Mouse (Mus musculus): ENCODE measurements around the gene Stxbp5.
"Not testable (repeated sequence)": the region's sequence is repeated elsewhere in the genome, so short reads cannot be mapped to it uniquely, and the experiment has no call there.

Stxbp5 gene

DNA sequence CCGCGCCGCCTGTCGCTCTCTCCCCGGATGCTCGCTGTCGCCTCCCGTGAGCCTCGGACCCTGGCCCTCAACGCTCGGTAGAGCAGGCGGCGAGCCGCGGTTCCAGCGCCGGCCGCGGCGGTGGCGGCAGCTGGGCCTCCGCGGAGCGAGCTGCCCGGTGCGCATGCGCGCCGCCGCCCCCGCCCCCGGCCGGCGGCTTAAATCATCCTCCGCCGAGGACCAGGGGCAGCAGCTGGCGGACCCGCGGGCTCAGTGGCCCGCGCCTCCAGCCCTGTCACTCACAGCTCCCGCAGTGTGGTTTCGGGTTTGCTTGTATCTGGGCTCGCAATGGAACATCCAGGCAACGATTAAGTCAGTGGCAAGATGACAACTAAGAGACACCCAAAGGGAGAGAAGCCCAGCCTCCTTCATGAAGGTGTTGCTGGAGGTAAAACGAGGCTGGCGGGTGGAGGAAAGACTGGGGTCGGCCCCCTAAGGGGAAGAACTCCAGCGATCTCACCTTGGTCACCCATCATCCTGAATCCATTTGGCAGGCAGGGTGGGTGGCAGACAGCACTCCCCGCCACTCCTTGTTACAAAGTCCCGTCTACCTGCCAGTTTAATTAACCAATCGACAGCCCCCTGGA is at the start of gene Stxbp5:
TSS of gene Stxbp5 (minus strand) at position 9 of the 626 bp plus-strand sequence.
- peak; percentile 80 for DNase-seq (ENCODE audit: low spot score)

GRCm38 (mm10) chr10:9912395-9912794 is 11.5 kb upstream of the Stxbp5 start:
- no peak for DNase-seq (ENCODE audit: low spot score)

- peak; percentile 41 for DNase-seq (ENCODE audit: low spot score)
These were observed 7.1 kb upstream of the Stxbp5 start for GRCm38 (mm10) chr10:9907919-9908502.

- DNase-seq (ENCODE audit: low spot score) = no peak
These were observed 6.6 kb upstream of the Stxbp5 start for GRCm38 (mm10) chr10:9907519-9907918.

DNA sequence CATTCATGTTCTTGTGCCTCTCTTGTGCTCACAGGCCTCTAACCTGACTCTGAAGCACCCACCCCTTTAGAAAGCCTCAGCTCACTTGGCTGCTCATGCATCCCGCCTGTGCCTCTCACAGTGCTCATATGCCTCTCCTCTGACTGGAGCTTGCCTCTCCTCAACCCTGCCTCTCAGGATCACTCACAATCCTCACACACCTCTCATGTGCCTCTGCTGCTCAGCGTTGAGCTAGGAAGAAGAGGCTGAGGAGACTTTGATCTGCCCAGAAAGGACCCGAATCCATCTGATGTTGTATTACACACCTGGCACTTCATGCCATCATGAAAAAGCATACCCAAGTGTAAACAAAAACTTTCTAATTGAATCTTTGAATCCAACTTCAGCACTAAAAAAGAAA is 5.3 kb upstream of the Stxbp5 start:
- DNase-seq (ENCODE audit: low spot score) = no peak

DNA sequence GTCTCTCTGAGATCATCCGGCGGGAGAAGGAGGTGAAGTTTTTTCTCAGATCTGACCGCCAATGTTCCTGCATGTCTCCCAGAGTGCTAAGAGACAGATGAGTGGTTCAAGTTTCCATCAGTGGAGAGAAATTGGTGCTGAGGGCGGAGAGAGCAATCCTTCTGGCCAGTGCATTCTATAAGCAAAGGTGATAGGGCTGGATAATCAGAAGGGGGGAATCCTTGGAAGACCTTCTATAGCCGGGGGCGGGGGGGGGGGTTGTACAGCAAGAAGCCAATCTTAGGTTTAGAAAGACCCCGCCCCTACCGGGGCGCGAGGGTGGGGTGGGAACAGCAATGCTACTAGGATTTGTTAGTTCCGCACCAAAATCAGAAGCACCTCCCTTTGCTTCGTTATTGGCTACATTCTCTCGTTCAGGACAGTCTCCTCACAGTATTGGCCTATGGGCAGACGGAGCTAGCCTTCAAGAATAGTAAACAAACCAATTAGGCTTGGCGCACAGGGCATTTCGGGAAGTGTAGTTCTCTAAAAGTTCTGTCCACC is 889 bp upstream of the Stxbp5 start:
- DNase-seq (ENCODE audit: low spot score) = peak; percentile 96

DNA sequence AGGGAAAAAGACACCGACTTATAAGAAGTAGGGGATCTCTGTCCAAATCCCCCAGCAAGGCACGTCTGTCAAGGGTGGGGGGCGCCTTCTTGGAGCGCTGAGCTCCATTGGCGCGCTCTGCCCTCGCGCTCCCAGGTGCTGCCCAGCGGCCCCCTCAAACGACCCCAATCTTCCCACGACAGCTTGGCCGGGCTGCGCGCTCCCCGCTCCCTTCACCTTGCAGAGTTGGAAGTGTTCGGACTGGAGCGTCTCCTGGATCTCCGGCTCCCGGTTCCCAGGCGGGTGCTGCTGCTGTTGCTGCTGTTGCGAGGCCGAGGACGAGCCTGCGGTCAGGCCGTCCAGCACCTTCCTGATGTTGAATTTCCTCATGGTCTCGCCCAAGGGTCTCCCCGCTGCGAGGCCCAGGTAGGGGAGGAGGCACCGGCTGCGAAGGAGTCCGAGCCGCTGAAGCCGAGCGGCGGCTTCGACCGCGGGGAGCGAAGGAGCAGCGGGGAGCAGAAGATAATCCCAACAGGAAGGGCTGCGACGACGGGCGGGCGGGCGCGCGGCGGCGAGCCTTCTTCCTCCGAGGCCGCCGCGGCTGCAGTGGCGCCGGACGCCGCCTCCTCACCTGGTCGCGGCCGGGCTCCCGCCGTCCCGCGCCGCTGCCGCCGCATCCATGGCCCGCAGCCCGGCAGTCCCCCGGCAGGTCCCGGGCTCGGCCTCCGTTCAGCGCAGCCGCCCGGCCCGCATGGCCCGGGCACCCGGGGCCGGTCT is 386 bp downstream of the Stxbp5 start:
- peak; percentile 26 for DNase-seq (ENCODE audit: low spot score)

GRCm38 (mm10) chr10:9899816-9900215 is 1.1 kb downstream of the Stxbp5 start:
- DNase-seq (ENCODE audit: low spot score) = peak; percentile 5

DNA sequence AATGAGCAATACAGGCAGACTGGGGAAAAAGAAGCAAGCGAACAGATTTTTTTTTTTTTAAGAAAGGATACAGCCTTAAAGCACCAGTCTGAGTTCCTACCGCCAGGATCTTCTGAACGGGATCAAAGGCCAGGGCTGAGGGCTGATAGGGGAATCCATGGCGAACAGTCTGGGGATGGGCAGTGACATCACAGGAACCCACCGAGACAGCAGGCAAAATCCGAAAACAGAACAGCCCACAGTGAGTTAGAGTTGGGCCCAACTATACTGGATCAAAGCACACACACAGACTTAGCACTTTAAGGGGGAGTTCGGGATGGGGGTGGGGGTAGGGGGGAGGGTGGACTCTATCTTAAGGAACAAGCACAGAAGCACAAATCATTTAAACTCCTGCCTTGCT is 1.8 kb downstream of the Stxbp5 start:
- DNase-seq (ENCODE audit: low spot score) = no peak

DNA sequence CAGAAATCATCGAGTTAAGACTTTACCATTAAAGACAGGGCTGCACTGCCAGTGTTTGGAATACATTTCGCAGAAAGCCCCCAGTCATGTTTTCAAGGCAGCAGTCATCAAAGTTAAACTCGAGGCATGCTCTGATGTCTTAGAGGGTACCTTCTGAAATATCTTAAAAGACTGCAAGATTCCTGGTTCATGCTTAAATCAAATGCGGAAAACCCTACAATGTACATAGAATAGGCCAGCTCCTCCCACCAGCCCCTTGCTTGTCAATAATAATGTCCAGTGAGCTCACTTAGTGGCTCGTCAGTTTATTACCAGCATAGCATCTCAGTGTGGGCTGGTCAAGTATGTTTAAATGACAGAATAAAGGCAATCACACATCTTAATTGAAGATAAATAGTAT is 3.0 kb downstream of the Stxbp5 start:
- no peak for DNase-seq (ENCODE audit: low spot score)

DNA sequence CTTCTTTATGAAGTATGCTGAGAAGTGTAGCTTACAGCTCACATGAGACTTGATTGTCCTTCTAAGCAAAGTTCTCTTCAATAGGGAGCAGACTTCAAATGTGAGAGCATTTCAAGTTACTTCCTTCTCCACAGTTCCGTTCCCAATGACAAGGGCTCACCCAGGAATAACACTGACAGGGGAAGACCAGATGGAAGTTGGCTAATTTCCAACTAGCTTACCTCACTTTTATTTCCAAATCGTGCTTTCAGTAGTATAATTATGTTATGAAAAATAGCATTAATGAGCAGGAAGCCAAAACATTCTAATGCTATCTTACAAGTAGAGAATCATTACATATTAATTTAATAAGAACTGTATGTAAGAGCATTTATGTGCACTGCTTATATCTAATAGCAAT is 7.3 kb downstream of the Stxbp5 start:
- DNase-seq (ENCODE audit: low spot score) = no peak

DNA sequence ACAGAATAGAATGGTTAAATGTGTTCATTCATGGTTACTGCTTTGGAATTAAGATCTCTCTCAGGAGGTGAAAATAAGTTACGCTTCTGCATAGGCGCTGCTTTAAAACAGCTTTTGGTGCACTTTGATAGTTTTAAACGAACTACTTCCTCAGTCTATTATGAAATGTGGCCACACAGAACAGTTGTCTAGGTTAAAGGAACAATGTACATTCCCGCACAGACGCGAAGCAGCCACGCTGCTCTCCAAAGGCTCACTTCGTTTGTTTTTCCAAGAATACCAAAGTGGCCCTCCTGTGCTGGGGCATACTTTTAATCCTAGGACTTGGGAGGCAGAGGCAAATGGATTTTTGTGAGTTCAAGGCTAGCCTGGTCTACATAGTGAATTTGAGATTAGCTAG is 11.2 kb downstream of the Stxbp5 start:
- DNase-seq (ENCODE audit: low spot score) = no peak

- DNase-seq (ENCODE audit: low spot score) = no peak
These were observed 12.2 kb downstream of the Stxbp5 start for GRCm38 (mm10) chr10:9888655-9889054.

GRCm38 (mm10) chr10:9881781-9882320 is 19.0 kb downstream of the Stxbp5 start:
- DNase-seq (ENCODE audit: low spot score) = not testable (repeated sequence)

GRCm38 (mm10) chr10:9880070-9880728 is 20.7 kb downstream of the Stxbp5 start:
- DNase-seq (ENCODE audit: low spot score) = no peak

GRCm38 (mm10) chr10:9878821-9879489 is 21.9 kb downstream of the Stxbp5 start:
- DNase-seq (ENCODE audit: low spot score) = no peak

DNA sequence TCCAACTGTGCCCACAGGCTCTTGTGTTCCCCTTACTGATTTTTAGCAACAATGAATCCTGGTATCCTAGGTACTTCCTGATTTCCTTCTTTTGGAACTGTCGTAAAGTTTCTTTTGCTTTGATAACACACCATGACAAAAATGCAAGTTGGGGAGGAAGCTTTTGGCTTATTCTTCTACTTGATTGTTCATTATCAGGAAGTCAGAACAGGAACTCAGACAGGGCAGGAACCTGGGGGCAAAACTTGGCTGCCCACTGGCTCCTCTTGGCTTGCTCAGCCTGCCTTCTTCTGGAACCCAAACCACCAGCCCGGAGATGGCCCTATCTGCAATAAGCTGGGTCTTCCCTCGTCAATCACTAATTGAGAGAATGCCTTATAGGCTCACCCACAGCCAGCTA is 25.0 kb downstream of the Stxbp5 start:
- DNase-seq (ENCODE audit: low spot score) = no peak

DNA sequence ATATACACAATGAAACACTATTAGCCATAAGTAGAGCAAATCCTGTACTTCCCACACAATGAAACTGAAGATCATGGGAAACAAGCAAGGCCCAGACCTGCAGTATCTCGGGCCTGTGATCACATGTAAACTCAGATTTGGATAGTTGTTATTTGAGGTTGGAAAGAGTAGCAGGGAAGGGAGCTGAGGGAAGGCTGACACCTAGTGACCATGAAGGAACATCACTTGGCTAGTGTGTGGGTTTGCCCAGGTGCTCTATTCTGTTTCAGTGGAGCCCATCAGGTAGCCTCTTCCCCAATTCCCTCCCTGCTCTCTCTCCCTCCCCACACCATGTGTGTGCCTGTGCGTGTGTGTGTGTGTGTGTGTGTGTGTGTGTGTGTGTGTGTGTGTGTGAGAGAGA is 28.7 kb downstream of the Stxbp5 start:
- no peak for DNase-seq (ENCODE audit: low spot score)

GRCm38 (mm10) chr10:9866793-9867579 is 33.9 kb downstream of the Stxbp5 start:
- DNase-seq (ENCODE audit: low spot score) = peak; percentile 36

- DNase-seq (ENCODE audit: low spot score) = no peak
These were observed 40.9 kb downstream of the Stxbp5 start for GRCm38 (mm10) chr10:9860022-9860421.

- DNase-seq (ENCODE audit: low spot score) = no peak
These were observed 41.4 kb downstream of the Stxbp5 start for GRCm38 (mm10) chr10:9859476-9859875.
